Mouse (Mus musculus): ENCODE data around the gene Pigw. TPM values are rescaled to one million over a fixed set of nuclear protein-coding genes. Genes with fewer than 3 reads are reported as not detected.

Pigw gene
- total and polyA plus RNA-seq, 2 experiments from 2014 or later, result 2.3 to 3.3 TPM

- Histone ChIP-seq H3K9ac (no peak overlapping the region), H3K4me1 (ENCODE audit: insufficient read depth) (no peaks in the 10 kb centered on the region), H3K4me2 (ENCODE audit: low read depth) (no peak overlapping the region), H3K36me3 (ENCODE audit: insufficient read depth) (peaks cover 42% of the 10 kb centered on the region), H3K27ac (ENCODE audit: low read depth, low read length) (no peak overlapping the region), H3K4me3 (ENCODE audit: low read depth, low read length) (no peak overlapping the region), H3K27me3 (ENCODE audit: insufficient read depth, low read length) (no peaks in the 10 kb centered on the region), H3K9me3 (ENCODE audit: low read length) (no peaks in the 10 kb centered on the region)
- TF ChIP-seq CTCF (IDR thresholded peaks at IDR 0.05; ENCODE audit: low read depth), result no peak
- ATAC-seq (no peak), DNase-seq (no peak)
- WGBS, result 91% methylated on average over 7 of the region's 7 CpGs
These were observed 11.6 kb upstream of the Pigw start for GRCm38 (mm10) chr11:84891705-84892104.

- ATAC-seq (no peak), DNase-seq (no peak)
- no peak for TF ChIP-seq CTCF (IDR thresholded peaks at IDR 0.05; ENCODE audit: low read depth)
- no peak overlapping the region for H3K27ac ChIP-seq (ENCODE audit: low read depth, low read length)
- no peak overlapping the region for H3K9ac ChIP-seq
- no peaks in the 10 kb centered on the region for H3K27me3 ChIP-seq (ENCODE audit: insufficient read depth, low read length)
- no peaks in the 10 kb centered on the region for H3K4me1 ChIP-seq (ENCODE audit: insufficient read depth)
- no peaks in the 10 kb centered on the region for H3K9me3 ChIP-seq (ENCODE audit: low read length)
- no peak overlapping the region for H3K4me3 ChIP-seq (ENCODE audit: low read depth, low read length)
- 94% methylated on average over 2 of the region's 2 CpGs for WGBS
- H3K36me3 ChIP-seq (ENCODE audit: insufficient read depth), result peaks cover 40% of the 10 kb centered on the region
- no peak overlapping the region for H3K4me2 ChIP-seq (ENCODE audit: low read depth)
These were observed 9.4 kb upstream of the Pigw start for GRCm38 (mm10) chr11:84889492-84889891.

DNA sequence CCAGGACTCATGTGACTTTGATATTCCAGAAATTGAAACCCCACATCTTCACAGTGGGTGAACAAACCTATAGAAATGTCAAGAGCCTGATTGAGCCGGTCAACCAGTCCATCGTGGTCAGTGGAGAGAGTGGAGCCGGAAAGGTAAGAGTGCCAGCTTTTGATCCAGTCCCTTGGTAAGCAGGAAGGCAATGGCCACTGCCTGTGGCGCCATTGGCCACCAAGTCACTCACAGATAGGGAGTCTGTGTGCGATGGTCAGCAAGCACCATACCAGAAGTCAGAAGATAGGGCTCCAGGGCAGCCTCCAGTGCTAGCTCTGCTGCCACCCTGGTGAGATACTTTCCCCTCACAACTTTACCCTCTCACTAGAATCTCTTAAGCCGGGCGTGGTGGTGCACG lies 7.9 kb upstream of the Pigw start:
- H3K27ac ChIP-seq (ENCODE audit: low read depth, low read length), result no peak overlapping the region
- ATAC-seq, result no peak
- no peak for TF ChIP-seq CTCF (IDR thresholded peaks at IDR 0.05; ENCODE audit: low read depth)
- peaks cover 44% of the 10 kb centered on the region for H3K36me3 ChIP-seq (ENCODE audit: insufficient read depth)
- 98% methylated on average over 8 of the region's 8 CpGs for WGBS
- no peak overlapping the region for H3K4me2 ChIP-seq (ENCODE audit: low read depth)
- no peaks in the 10 kb centered on the region for H3K4me1 ChIP-seq (ENCODE audit: insufficient read depth)
- no peaks in the 10 kb centered on the region for H3K27me3 ChIP-seq (ENCODE audit: insufficient read depth, low read length)
- no peaks in the 10 kb centered on the region for H3K9me3 ChIP-seq (ENCODE audit: low read length)
- DNase-seq, result no peak
- H3K4me3 ChIP-seq (ENCODE audit: low read depth, low read length), result no peak overlapping the region
- H3K9ac ChIP-seq, result no peak overlapping the region

- H3K27ac ChIP-seq (ENCODE audit: low read depth, low read length), result no peak overlapping the region
- H3K9me3 ChIP-seq (ENCODE audit: low read length), result no peaks in the 10 kb centered on the region
- ATAC-seq, result no peak
- H3K4me1 ChIP-seq (ENCODE audit: insufficient read depth), result no peaks in the 10 kb centered on the region
- no peak for DNase-seq
- H3K4me3 ChIP-seq (ENCODE audit: low read depth, low read length), result no peak overlapping the region
- H3K9ac ChIP-seq, result no peak overlapping the region
- no peak overlapping the region for H3K4me2 ChIP-seq (ENCODE audit: low read depth)
- peaks cover 41% of the 10 kb centered on the region for H3K36me3 ChIP-seq (ENCODE audit: insufficient read depth)
- H3K27me3 ChIP-seq (ENCODE audit: insufficient read depth, low read length), result no peaks in the 10 kb centered on the region
- WGBS, result 91% methylated on average over 11 of the region's 11 CpGs
- TF ChIP-seq CTCF (IDR thresholded peaks at IDR 0.05; ENCODE audit: low read depth), result no peak
These were observed 6.9 kb upstream of the Pigw start for GRCm38 (mm10) chr11:84886767-84887511.

GRCm38 (mm10) chr11:84886236-84886635 lies 6.2 kb upstream of the Pigw start:
- Histone ChIP-seq H3K9ac (no peak overlapping the region), H3K27me3 (ENCODE audit: insufficient read depth, low read length) (no peaks in the 10 kb centered on the region), H3K4me3 (ENCODE audit: low read depth, low read length) (no peak overlapping the region), H3K9me3 (ENCODE audit: low read length) (no peaks in the 10 kb centered on the region), H3K36me3 (ENCODE audit: insufficient read depth) (peaks cover 41% of the 10 kb centered on the region), H3K27ac (ENCODE audit: low read depth, low read length) (no peak overlapping the region), H3K4me1 (ENCODE audit: insufficient read depth) (no peaks in the 10 kb centered on the region), H3K4me2 (ENCODE audit: low read depth) (no peak overlapping the region)
- ATAC-seq (no peak), DNase-seq (no peak)
- TF ChIP-seq CTCF (IDR thresholded peaks at IDR 0.05; ENCODE audit: low read depth), result no peak
- WGBS, result 95% methylated on average over 5 of the region's 5 CpGs

DNA sequence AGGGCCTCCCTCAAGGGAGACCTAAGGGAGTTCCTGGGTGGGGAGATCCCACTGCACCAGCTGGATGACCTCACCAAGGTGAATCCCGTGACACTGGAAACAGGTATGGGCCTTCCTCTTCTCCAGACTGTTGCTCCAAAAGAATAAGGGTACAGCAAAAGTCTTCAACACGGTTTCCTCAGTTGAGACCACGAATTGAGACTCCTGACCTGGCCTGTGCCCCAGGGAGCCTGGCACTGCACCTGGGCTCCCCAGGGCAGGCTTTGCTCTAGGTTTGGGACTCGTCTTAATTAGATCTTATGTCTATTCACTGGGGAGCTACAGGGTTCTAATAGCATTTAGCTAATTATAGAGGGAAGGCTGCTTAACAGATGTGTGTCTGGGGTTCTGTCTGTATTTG lies 5.2 kb upstream of the Pigw start:
- no peaks in the 10 kb centered on the region for H3K27me3 ChIP-seq (ENCODE audit: insufficient read depth, low read length)
- H3K4me1 ChIP-seq (ENCODE audit: insufficient read depth), result peaks cover 5% of the 10 kb centered on the region; the same call in 1 of the 2 replicates
- WGBS, result 78% methylated on average over 4 of the region's 4 CpGs
- DNase-seq (no peak), ATAC-seq (no peak)
- no peak overlapping the region for H3K4me3 ChIP-seq (ENCODE audit: low read depth, low read length)
- H3K9ac ChIP-seq, result no peak overlapping the region
- no peak overlapping the region for H3K27ac ChIP-seq (ENCODE audit: low read depth, low read length)
- peaks cover 41% of the 10 kb centered on the region for H3K36me3 ChIP-seq (ENCODE audit: insufficient read depth)
- TF ChIP-seq CTCF (IDR thresholded peaks at IDR 0.05; ENCODE audit: low read depth), result no peak
- no peak overlapping the region for H3K4me2 ChIP-seq (ENCODE audit: low read depth)
- no peaks in the 10 kb centered on the region for H3K9me3 ChIP-seq (ENCODE audit: low read length)

GRCm38 (mm10) chr11:84882346-84882745 lies 2.3 kb upstream of the Pigw start:
- H3K9me3 ChIP-seq (ENCODE audit: low read length), result no peaks in the 10 kb centered on the region
- peaks cover 33% of the 10 kb centered on the region for H3K36me3 ChIP-seq (ENCODE audit: insufficient read depth)

More at GRCm38 (mm10) chr11:84882346-84882745, 2.3 kb upstream of the Pigw start:
- Histone ChIP-seq H3K27me3 (ENCODE audit: insufficient read depth, low read length) (no peaks in the 10 kb centered on the region), H3K4me3 (ENCODE audit: low read depth, low read length) (no peak overlapping the region), H3K4me2 (ENCODE audit: low read depth) (no peak overlapping the region), H3K4me1 (ENCODE audit: insufficient read depth) (peaks cover 5% of the 10 kb centered on the region; the same call in 1 of the 2 replicates), H3K27ac (ENCODE audit: low read depth, low read length) (no peak overlapping the region), H3K9ac (no peak overlapping the region)
- 99% methylated on average over 7 of the region's 7 CpGs for WGBS
- no peak for TF ChIP-seq CTCF (IDR thresholded peaks at IDR 0.05; ENCODE audit: low read depth)
- ATAC-seq (no peak), DNase-seq (no peak)

All from forebrain, postnatal 0 days (tissue).